8 mouse cellular contexts compared by ENCODE assay signal in the genomic region with DNA sequence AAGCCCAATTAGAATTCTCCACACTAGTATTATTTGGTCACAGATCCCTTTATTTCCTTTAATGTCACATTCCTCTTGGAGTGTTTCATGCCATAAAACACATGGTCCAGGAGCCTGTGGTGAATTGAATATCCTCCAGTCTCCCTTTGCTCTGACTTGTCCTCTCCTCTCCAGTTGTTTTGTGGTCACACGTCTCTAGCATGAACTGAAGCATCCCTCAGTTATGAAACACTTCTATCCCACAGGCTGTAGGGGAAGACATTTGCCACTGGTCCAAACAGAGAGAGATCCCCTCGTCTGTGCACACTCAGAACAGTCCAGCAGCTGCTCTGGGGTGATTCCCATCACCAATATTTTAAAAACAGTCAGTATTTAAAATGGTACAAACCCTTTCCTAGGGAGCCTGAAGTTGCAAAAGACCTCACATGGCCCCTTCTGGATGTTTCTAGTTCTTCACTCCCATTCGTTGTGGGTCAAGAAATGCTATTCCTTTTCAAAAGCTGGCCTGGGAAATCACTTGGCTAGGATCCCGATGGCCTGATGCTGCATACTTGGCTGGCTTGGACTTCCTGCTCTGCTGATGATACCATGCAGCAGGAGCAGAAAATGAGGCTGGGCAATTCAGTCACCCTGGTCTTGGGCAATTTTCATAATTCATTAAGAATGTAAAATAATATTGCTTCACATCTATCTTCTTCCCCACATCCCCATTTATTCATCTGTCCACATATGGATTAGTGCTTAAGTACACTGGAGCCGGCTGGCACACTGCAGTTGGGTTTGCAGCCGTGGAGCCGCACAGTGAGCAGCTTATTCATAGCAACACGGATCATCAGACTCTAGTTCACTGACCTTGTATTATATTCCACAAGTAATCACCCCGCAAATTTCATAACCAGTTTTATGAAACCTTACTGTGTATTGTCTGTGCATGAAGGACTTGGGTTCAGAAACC.
DNase-seq lines count a peak whose midpoint lies in the region.

No protein-coding gene starts in this region.

- peak; percentile 80 for DNase-seq in cerebellum, postnatal 10 days
- no peak for DNase-seq in cerebellum, adult 11 months
- DNase-seq in Muller cell, postnatal 12 days (ENCODE audit: inconsistent ontology term) = peak; percentile 77
- peak; percentile 72 for DNase-seq in heart, adult 8-10 months (ENCODE audit: low spot score)
- peak; percentile 57 to 69 for DNase-seq in lung, adult 18-20 months
- DNase-seq in layer of hippocampus, adult 9-11 months = no peak
- no peak for DNase-seq in frontal cortex, postnatal 25 days (ENCODE audit: low spot score in 2 of 2)
- no peak for DNase-seq in left cerebral cortex, adult 18-20 months (ENCODE audit: low spot score in 2 of 2)

Comparison
In these comparisons a context has a peak if more than half of its experiments do, and no peak if none do; other contexts are left out.
1. DNase-seq: peak in cerebellum, postnatal 10 days (2 of 2), Muller cell, postnatal 12 days (single experiment), heart, adult 8-10 months (single experiment) and lung, adult 18-20 months (2 of 2); none in cerebellum, adult 11 months (single experiment), layer of hippocampus, adult 9-11 months (single experiment), frontal cortex, postnatal 25 days (0 of 2) and left cerebral cortex, adult 18-20 months (0 of 2).